Mouse (Mus musculus): ENCODE results near the gene Stat6. TPM values are rescaled to one million over a fixed set of nuclear protein-coding genes. Genes with fewer than 3 reads are reported as not detected.

The Stat6 gene
- polyA plus RNA-seq, 1 experiment from 2014 or later: 4.3 TPM

DNA sequence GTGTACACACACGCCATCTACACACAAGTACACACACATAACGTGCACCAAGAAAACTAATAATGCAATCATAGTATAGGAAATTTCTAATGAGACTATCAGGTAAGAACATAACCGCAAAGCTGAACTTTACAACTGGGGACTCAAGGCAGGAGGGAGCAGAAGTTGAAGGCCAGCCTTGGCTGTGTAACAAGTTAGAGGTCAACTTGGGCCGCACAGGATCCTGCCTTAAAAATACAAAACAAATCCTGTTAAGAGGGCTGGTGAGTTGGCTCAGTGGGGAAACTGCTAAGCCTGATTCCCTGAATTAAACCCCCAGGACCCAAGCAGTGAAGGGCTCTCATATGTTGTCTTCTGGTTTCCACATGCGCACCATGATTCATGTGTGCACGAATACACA lies 40.6 kb upstream of the Stat6 start:
- Histone ChIP-seq H3K4me3 (replicated peaks; ENCODE audit: low read length) (no peak overlapping the region), H3K27ac (ENCODE audit: low read length) (no peak overlapping the region), H3K4me1 (replicated peaks; ENCODE audit: control insufficient read depth, insufficient read depth, low read length) (peaks cover 4% of the 10 kb centered on the region), H3K9me3 (ENCODE audit: control insufficient read depth, low read length) (no peaks in the 10 kb centered on the region), H3K4me2 (ENCODE audit: low read length) (no peak overlapping the region), H3K9ac (replicated peaks; ENCODE audit: low read depth, low read length) (no peak overlapping the region), H3K36me3 (ENCODE audit: control insufficient read depth, insufficient read depth) (peaks cover 30% of the 10 kb centered on the region), H3K27me3 (replicated peaks; ENCODE audit: control insufficient read depth, insufficient read depth, low read length) (no peaks in the 10 kb centered on the region)
- no peak for ATAC-seq
- 97% methylated on average over 6 of the region's 6 CpGs for WGBS

DNA sequence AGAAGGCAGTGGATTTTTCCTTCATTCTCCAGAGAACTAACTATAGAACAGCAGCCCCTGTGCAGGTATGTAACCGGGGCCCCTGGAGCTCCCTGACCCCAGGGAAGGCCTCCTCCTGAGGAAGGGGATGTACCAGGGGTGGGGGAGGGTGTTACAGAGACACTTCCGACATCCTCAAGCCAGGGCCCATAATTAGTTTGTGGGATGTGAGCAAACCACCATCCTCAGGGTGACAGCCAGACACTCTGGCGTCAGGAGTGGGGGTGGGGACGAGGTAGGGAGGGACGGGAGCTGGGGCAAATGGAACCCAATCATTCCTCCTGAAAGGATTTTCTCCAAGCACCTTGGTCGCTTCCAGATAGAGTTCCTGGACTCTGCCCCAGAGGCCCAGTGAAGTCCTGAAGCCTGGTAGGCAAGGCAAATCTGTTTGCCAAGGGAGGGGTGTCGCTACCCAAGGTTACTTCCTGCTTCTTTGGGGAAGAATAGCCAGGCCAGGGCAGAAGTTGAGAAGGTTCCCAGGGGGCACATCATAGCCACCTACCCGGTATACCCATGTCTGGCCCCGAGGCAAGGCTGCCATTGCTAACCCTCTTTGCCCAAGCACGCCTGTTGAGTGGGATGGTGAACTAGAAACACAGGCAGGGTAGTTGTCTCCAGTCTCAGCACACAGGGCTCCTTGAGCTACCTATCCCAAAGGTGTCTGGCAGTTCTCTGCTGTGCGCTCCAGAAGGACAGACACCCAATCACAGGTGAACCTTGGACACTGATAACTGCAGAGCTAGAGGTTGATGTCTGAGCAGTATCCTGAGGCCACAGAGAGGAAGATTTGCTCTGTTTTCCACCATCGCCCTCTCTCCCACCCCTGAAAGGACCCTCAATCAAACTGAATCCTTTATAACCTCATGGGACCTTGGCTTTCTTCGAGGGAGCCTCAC lies 39.1 kb upstream of the Stat6 start:
- H3K4me2 ChIP-seq (ENCODE audit: low read length): no peak overlapping the region
- peaks cover 34% of the 10 kb centered on the region for H3K36me3 ChIP-seq (ENCODE audit: control insufficient read depth, insufficient read depth)
- no peak overlapping the region for H3K27ac ChIP-seq (ENCODE audit: low read length)
- H3K4me3 ChIP-seq (replicated peaks; ENCODE audit: low read length): no peak overlapping the region
- no peaks in the 10 kb centered on the region; the same call in 1 of the 2 replicates for H3K4me1 ChIP-seq (replicated peaks; ENCODE audit: control insufficient read depth, insufficient read depth, low read length)
- H3K9me3 ChIP-seq (ENCODE audit: control insufficient read depth, low read length): no peaks in the 10 kb centered on the region
- WGBS: 82% methylated on average over 13 of the region's 13 CpGs
- no peaks in the 10 kb centered on the region for H3K27me3 ChIP-seq (replicated peaks; ENCODE audit: control insufficient read depth, insufficient read depth, low read length)
- no peak for ATAC-seq
- no peak overlapping the region for H3K9ac ChIP-seq (replicated peaks; ENCODE audit: low read depth, low read length)

GRCm38 (mm10) chr10:127604465-127605250 lies 38.1 kb upstream of the Stat6 start:
- WGBS: 79% methylated on average over 15 of the region's 15 CpGs
- H3K4me1 ChIP-seq (replicated peaks; ENCODE audit: control insufficient read depth, insufficient read depth, low read length): no peaks in the 10 kb centered on the region; the same call in 1 of the 2 replicates
- ATAC-seq: no peak
- H3K9me3 ChIP-seq (ENCODE audit: control insufficient read depth, low read length): no peaks in the 10 kb centered on the region
- H3K4me3 ChIP-seq (replicated peaks; ENCODE audit: low read length): no peak overlapping the region
- no peaks in the 10 kb centered on the region for H3K27me3 ChIP-seq (replicated peaks; ENCODE audit: control insufficient read depth, insufficient read depth, low read length)
- no peak overlapping the region for H3K9ac ChIP-seq (replicated peaks; ENCODE audit: low read depth, low read length)
- H3K4me2 ChIP-seq (ENCODE audit: low read length): no peak overlapping the region
- H3K27ac ChIP-seq (ENCODE audit: low read length): no peak overlapping the region
- peaks cover 38% of the 10 kb centered on the region for H3K36me3 ChIP-seq (ENCODE audit: control insufficient read depth, insufficient read depth)

- 92% methylated on average over 8 of the region's 8 CpGs for WGBS
- Histone ChIP-seq H3K27me3 (replicated peaks; ENCODE audit: control insufficient read depth, insufficient read depth, low read length) (no peaks in the 10 kb centered on the region), H3K36me3 (ENCODE audit: control insufficient read depth, insufficient read depth) (peaks cover 44% of the 10 kb centered on the region), H3K4me1 (replicated peaks; ENCODE audit: control insufficient read depth, insufficient read depth, low read length) (no peaks in the 10 kb centered on the region; the same call in 1 of the 2 replicates), H3K27ac (ENCODE audit: low read length) (no peak overlapping the region), H3K9me3 (ENCODE audit: control insufficient read depth, low read length) (no peaks in the 10 kb centered on the region), H3K4me2 (ENCODE audit: low read length) (no peak overlapping the region), H3K4me3 (replicated peaks; ENCODE audit: low read length) (no peak overlapping the region), H3K9ac (replicated peaks; ENCODE audit: low read depth, low read length) (no peak overlapping the region)
- no peak for ATAC-seq
Measured at GRCm38 (mm10) chr10:127605251-127605547, 37.6 kb upstream of the Stat6 start.

- no peak for ATAC-seq
- no peak overlapping the region for H3K4me3 ChIP-seq (replicated peaks; ENCODE audit: low read length)
- H3K27ac ChIP-seq (ENCODE audit: low read length): no peak overlapping the region
- no peaks in the 10 kb centered on the region for H3K4me1 ChIP-seq (replicated peaks; ENCODE audit: control insufficient read depth, insufficient read depth, low read length)
- peaks cover 47% of the 10 kb centered on the region for H3K36me3 ChIP-seq (ENCODE audit: control insufficient read depth, insufficient read depth)
- H3K9me3 ChIP-seq (ENCODE audit: control insufficient read depth, low read length): no peaks in the 10 kb centered on the region
- 97% methylated on average over 9 of the region's 9 CpGs for WGBS
- no peaks in the 10 kb centered on the region for H3K27me3 ChIP-seq (replicated peaks; ENCODE audit: control insufficient read depth, insufficient read depth, low read length)
- no peak overlapping the region for H3K4me2 ChIP-seq (ENCODE audit: low read length)
- no peak overlapping the region for H3K9ac ChIP-seq (replicated peaks; ENCODE audit: low read depth, low read length)
Measured at GRCm38 (mm10) chr10:127605756-127606155, 37.0 kb upstream of the Stat6 start.

DNA sequence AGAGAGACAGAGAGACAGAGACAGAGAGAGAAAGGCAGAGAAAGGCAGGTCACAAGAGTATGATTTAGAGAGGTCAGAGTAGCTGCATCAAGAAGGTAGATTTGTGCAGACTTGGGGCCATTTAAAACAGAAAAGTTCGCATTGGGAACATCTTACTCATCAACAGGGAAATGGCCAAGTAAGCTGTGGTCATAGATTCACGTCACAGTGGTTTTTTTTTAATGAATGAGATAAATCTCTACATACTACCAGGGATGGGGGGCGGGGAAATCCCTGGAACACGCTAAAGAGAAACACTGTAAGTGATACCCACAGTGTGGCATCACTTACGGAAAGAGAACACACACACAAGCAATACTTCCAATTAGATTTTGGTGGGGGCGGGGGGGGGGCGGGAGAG lies 35.7 kb upstream of the Stat6 start:
- ATAC-seq: no peak
- no peaks in the 10 kb centered on the region for H3K4me1 ChIP-seq (replicated peaks; ENCODE audit: control insufficient read depth, insufficient read depth, low read length)
- no peak overlapping the region for H3K27ac ChIP-seq (ENCODE audit: low read length)
- no peaks in the 10 kb centered on the region for H3K9me3 ChIP-seq (ENCODE audit: control insufficient read depth, low read length)
- 92% methylated on average over 7 of the region's 7 CpGs for WGBS
- no peaks in the 10 kb centered on the region for H3K27me3 ChIP-seq (replicated peaks; ENCODE audit: control insufficient read depth, insufficient read depth, low read length)
- no peak overlapping the region for H3K4me3 ChIP-seq (replicated peaks; ENCODE audit: low read length)
- H3K4me2 ChIP-seq (ENCODE audit: low read length): no peak overlapping the region
- H3K36me3 ChIP-seq (ENCODE audit: control insufficient read depth, insufficient read depth): peaks cover 54% of the 10 kb centered on the region
- H3K9ac ChIP-seq (replicated peaks; ENCODE audit: low read depth, low read length): no peak overlapping the region

- H3K4me3 ChIP-seq (replicated peaks; ENCODE audit: low read length): no peak overlapping the region
- no peak for ATAC-seq
- no peaks in the 10 kb centered on the region for H3K9me3 ChIP-seq (ENCODE audit: control insufficient read depth, low read length)
- WGBS: 81% methylated on average over 9 of the region's 9 CpGs
- no peaks in the 10 kb centered on the region for H3K27me3 ChIP-seq (replicated peaks; ENCODE audit: control insufficient read depth, insufficient read depth, low read length)
- peaks cover 8% of the 10 kb centered on the region for H3K4me1 ChIP-seq (replicated peaks; ENCODE audit: control insufficient read depth, insufficient read depth, low read length)
- no peak overlapping the region for H3K27ac ChIP-seq (ENCODE audit: low read length)
- peaks cover 51% of the 10 kb centered on the region for H3K36me3 ChIP-seq (ENCODE audit: control insufficient read depth, insufficient read depth)
- H3K9ac ChIP-seq (replicated peaks; ENCODE audit: low read depth, low read length): no peak overlapping the region
- no peak overlapping the region for H3K4me2 ChIP-seq (ENCODE audit: low read length)
Measured at GRCm38 (mm10) chr10:127609415-127610065, 33.2 kb upstream of the Stat6 start.

GRCm38 (mm10) chr10:127610066-127610415 lies 32.7 kb upstream of the Stat6 start:
- 89% methylated on average over 9 of the region's 9 CpGs for WGBS
- Histone ChIP-seq H3K27me3 (replicated peaks; ENCODE audit: control insufficient read depth, insufficient read depth, low read length) (no peaks in the 10 kb centered on the region), H3K27ac (ENCODE audit: low read length) (no peak overlapping the region), H3K4me1 (replicated peaks; ENCODE audit: control insufficient read depth, insufficient read depth, low read length) (peaks cover 13% of the 10 kb centered on the region), H3K9me3 (ENCODE audit: control insufficient read depth, low read length) (no peaks in the 10 kb centered on the region), H3K4me2 (ENCODE audit: low read length) (no peak overlapping the region), H3K9ac (replicated peaks; ENCODE audit: low read depth, low read length) (no peak overlapping the region), H3K4me3 (replicated peaks; ENCODE audit: low read length) (no peak overlapping the region), H3K36me3 (ENCODE audit: control insufficient read depth, insufficient read depth) (peaks cover 46% of the 10 kb centered on the region)
- ATAC-seq: no peak

DNA sequence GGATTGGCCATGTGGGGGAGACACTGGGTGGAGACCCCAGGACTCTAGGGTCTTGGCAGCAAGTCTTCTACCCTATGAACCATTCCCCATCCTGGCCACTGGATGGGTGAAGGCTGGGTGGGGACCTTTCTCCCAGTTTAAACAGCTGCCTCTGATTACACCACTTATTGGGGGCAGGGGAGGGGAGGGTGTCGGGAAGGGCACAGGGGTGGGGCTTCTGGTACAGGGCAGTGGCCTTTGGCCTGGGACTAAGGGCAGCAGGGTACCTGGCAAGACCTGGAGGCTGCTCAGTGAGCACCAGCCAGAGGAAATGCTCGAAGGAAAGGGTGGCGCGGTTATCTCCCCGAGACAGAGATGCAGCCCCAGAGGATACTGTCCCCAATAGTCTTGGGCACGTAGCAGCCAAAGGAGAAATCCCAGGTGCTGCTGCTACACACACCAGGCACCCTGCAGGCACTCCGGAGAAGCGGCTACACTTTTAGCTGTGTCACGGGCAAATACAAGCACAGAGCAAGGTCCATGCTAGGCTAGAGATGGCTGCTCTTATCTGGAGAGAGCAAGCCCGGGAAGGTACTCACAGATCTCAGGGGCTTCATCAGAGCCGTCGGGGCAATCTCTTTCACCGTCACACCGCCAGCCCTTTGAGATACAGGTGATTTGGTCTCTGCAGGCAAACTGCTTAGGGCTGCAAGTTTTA lies 30.6 kb upstream of the Stat6 start:
- H3K36me3 ChIP-seq (ENCODE audit: control insufficient read depth, insufficient read depth): peaks cover 33% of the 10 kb centered on the region

More for the DNA sequence above, 30.6 kb upstream of the Stat6 start:
- no peak overlapping the region for H3K27ac ChIP-seq (ENCODE audit: low read length)
- no peak overlapping the region for H3K4me3 ChIP-seq (replicated peaks; ENCODE audit: low read length)
- WGBS: 96% methylated on average over 14 of the region's 14 CpGs
- H3K4me2 ChIP-seq (ENCODE audit: low read length): no peak overlapping the region
- no peaks in the 10 kb centered on the region for H3K9me3 ChIP-seq (ENCODE audit: control insufficient read depth, low read length)
- H3K9ac ChIP-seq (replicated peaks; ENCODE audit: low read depth, low read length): no peak overlapping the region
- H3K27me3 ChIP-seq (replicated peaks; ENCODE audit: control insufficient read depth, insufficient read depth, low read length): no peaks in the 10 kb centered on the region
- peaks cover 34% of the 10 kb centered on the region for H3K4me1 ChIP-seq (replicated peaks; ENCODE audit: control insufficient read depth, insufficient read depth, low read length)
- no peak for ATAC-seq
